Mouse (Mus musculus) bone marrow, adult 2 months (tissue): ENCODE measurements around the gene Msx1. TPM values are rescaled to one million over a fixed set of nuclear protein-coding genes. Genes with fewer than 3 reads are reported as not detected.

Experiments used
- H3K27ac ChIP-seq: fragments of 200-500 bp; 2 replicates; pipeline ENCODE4 v1.5.1; 2012; ENCODE audit warnings: low read depth, mild to moderate bottlenecking, control low read depth, inconsistent platforms, low read length; ENCODE audit not compliant: control insufficient read depth, poor library complexity, insufficient read depth
- H3K4me1 ChIP-seq: fragments of 200-500 bp; 2 replicates; pipeline ENCODE4 v1.6.1; 2011; ENCODE audit warnings: low read length; ENCODE audit not compliant: control insufficient read depth, insufficient read depth
- H3K4me3 ChIP-seq: fragments of 200-500 bp; replicated peaks from 2 replicates; pipeline ENCODE3; 2011; ENCODE audit warnings: mild to moderate bottlenecking, low read depth, low read length, control low read depth; ENCODE audit not compliant: control insufficient read depth
- CTCF ChIP-seq: fragments of 200-500 bp; IDR thresholded peaks from 2 replicates; pipeline ENCODE4 v1.5.1; 2011; ENCODE audit warnings: low read length, control low read depth; ENCODE audit not compliant: control insufficient read depth, insufficient read depth
- POLR2A ChIP-seq: fragments of 200-500 bp; IDR thresholded peaks from 2 replicates; pipeline ENCODE4 v1.6.1; 2011; ENCODE audit warnings: low read depth, mild to moderate bottlenecking, control low read depth, low read length, borderline replicate concordance; ENCODE audit not compliant: control insufficient read depth
- whole genome bisulfite sequencing: fragments of 180-500 bp; shearing (Covaris S2); methylation state at CpG from one replicate; pipeline ENCODE4 v1.1.7; 2018; 5-methylcytosine and 5-hydroxymethylcytosine counted together
- polyA plus RNA-seq: library from polyadenylated mRNA; stranded (reverse); fragments of >200 nt; gene quantifications from 2 replicates; pipeline ENCODE4 v1.2.4, GENCODE M21; 2011; ENCODE audit warnings: low replicate concordance; ENCODE audit not compliant: missing spikeins, insufficient read depth, insufficient read length

Msx1 gene
- polyA plus RNA-seq, 1 experiment = not detected

- WGBS = 16% methylated on average over 10 of the region's 10 CpGs
- no peak overlapping the region for H3K27ac ChIP-seq
- H3K4me1 ChIP-seq = no peaks in the 10 kb centered on the region
- H3K4me3 ChIP-seq = no peak overlapping the region
- TF ChIP-seq CTCF = no peak
- TF ChIP-seq POLR2A = no peak
Observed at GRCm38 (mm10) chr5:37829296-37829670, 4.9 kb upstream of the Msx1 start.

GRCm38 (mm10) chr5:37828591-37829295, 4.4 kb upstream of the Msx1 start:
- WGBS = 6% methylated on average over 35 of the region's 35 CpGs
- Histone ChIP-seq H3K4me3 (no peak overlapping the region), H3K4me1 (no peaks in the 10 kb centered on the region), H3K27ac (no peak overlapping the region)
- TF ChIP-seq CTCF (no peak), POLR2A (no peak)

DNA sequence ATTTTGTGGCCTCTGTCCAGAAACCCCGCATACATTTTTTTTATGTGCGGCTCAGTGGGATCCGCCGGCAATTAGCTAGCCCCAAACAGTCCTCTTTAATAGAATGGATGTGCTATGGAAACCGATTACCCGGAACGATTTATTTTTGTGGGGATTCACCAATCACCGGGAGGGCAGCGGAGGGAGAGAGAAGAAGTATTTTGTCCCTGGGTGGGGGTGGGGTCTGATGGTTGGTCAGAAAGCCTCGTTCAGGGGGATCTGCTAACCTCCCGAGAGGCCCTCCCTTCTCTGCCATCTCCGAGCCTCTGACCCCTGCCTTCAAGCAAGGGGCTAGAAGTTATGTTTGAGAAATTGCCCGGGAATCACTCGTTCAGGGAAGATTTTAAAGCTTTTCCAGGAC, 3.6 kb upstream of the Msx1 start:
- Histone ChIP-seq H3K27ac (no peak overlapping the region), H3K4me1 (no peaks in the 10 kb centered on the region), H3K4me3 (no peak overlapping the region)
- 5% methylated on average over 14 of the region's 14 CpGs for WGBS
- TF ChIP-seq POLR2A = no peak
- TF ChIP-seq CTCF = no peak

DNA sequence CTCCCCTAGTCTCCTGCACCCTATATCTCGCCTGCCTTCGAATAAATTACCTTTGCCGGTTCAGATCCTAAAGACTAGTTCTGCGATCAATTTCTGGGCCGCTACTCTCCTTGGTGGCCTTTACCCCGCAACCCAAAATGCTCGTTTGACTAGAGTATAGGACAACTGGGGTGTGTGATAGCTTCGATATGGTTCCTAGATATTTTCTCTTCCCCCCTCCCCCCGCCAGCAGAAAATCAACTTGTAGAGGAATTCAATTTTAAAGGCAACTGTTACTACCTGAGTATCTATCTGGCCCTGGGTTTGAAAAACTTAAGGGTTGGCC, 3.2 kb upstream of the Msx1 start:
- Histone ChIP-seq H3K4me1 (no peaks in the 10 kb centered on the region), H3K4me3 (no peak overlapping the region), H3K27ac (no peak overlapping the region)
- 5% methylated on average over 9 of the region's 9 CpGs for WGBS
- TF ChIP-seq CTCF (no peak), POLR2A (no peak)

- TF ChIP-seq CTCF (no peak), POLR2A (no peak)
- Histone ChIP-seq H3K4me3 (no peak overlapping the region), H3K4me1 (no peaks in the 10 kb centered on the region), H3K27ac (no peak overlapping the region)
- 3% methylated on average over 59 of the region's 59 CpGs for WGBS
Observed at GRCm38 (mm10) chr5:37826706-37827625, 2.6 kb upstream of the Msx1 start.

DNA sequence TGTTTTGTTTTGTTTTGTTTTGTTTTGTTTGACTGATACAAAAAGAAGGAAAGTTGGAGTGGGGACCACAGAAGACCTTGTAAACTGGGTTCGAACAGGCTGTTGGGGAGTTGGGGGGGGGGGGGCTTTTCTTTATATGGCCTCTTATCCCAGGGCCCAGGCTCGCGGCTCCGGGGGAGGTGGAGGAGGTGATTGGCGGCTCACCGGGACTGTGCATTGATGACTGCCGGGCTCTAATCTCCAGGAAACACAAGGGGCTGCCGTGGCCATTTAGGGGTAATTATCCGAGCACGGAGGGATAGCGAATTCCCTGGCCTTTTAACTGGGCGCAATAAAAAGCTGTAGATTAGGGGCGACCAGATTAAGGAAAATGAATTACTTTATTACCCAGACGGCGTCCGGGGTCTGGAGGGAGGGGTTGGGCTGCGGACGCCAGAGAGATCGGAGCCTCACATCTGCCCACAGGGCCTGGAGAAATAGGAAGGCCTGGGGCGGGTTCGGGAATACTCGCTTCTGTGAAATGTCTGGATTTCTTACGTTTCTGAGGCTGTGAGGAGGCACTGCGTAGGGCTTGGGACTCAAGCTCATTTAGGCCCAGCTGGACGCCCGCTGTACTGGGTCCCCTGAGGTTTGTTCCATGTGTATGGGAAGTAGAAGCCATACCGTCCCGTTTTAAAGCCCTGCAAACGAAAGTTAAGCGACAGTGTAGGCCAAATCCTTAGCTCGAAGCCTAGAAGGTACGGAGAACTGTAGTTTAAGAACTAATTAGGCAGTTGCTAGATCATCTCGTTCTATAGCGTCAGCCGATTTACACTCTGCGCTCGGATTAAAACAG, 1.4 kb upstream of the Msx1 start:
- Histone ChIP-seq H3K27ac (no peak overlapping the region), H3K4me1 (no peaks in the 10 kb centered on the region), H3K4me3 (no peak overlapping the region)
- 4% methylated on average over 37 of the region's 37 CpGs for WGBS
- TF ChIP-seq POLR2A (no peak), CTCF (no peak)

GRCm38 (mm10) chr5:37825111-37825600, 773 bp upstream of the Msx1 start:
- WGBS = 12% methylated on average over 7 of the region's 7 CpGs
- Histone ChIP-seq H3K4me1 (no peaks in the 10 kb centered on the region), H3K4me3 (no peak overlapping the region), H3K27ac (no peak overlapping the region)
- no peak for TF ChIP-seq CTCF
- TF ChIP-seq POLR2A = no peak
